Mouse (Mus musculus) testis, postnatal 14 days (tissue): Measurements from ENCODE around the gene Tctex1d4.
A peak's percentile ranks its signal among the peaks of the same experiment; 100 is the strongest.

Experiments
- DNase-seq: peaks from one replicate; pipeline ENCODE4 v3.0.0; 2021; ENCODE audit warnings: low spot score

Gene Tctex1d4

GRCm38 (mm10) chr4:117126675-117127290, at the start of gene Tctex1d4:
TSS of gene Tctex1d4 (plus strand) at chr4:117126794.
- DNase-seq = no peak

DNA sequence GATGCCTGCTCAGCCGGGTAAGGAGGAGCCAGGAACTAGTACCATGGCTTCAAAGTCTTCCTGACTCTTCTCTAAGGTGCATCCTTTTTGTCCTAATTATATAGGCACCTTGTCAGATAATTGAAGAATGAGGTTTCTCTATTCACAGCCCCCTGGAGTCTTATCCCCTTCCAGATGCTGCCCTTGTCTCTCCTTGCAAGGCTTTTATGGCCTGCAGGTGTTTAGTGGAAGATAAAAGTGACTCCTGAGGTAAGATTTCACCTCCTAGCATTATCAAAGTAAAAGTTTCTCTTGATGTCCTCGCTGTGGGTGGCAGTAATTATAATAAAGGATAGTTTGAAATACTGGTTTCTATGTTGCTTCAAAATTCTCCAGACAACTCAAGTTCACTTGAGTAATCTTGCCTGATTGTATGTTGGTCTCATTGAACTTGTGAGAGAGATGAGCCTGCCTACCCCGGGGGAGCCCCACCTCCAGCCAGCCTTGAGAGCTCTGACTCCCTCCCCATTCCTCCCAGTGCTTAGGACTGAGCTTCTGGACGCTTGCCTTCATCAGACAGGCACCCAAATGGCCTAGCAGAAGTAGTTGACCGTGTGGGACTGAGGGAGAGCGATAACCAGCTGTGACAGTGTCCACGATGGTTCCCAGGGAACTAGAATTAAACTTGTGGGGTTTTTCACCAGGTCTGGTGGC, 38.5 kb upstream of the Tctex1d4 start:
- DNase-seq = no peak

- no peak for DNase-seq
These were observed 36.0 kb upstream of the Tctex1d4 start for GRCm38 (mm10) chr4:117090586-117090985.

- no peak for DNase-seq
These were observed 31.8 kb upstream of the Tctex1d4 start for GRCm38 (mm10) chr4:117094626-117095361.

DNA sequence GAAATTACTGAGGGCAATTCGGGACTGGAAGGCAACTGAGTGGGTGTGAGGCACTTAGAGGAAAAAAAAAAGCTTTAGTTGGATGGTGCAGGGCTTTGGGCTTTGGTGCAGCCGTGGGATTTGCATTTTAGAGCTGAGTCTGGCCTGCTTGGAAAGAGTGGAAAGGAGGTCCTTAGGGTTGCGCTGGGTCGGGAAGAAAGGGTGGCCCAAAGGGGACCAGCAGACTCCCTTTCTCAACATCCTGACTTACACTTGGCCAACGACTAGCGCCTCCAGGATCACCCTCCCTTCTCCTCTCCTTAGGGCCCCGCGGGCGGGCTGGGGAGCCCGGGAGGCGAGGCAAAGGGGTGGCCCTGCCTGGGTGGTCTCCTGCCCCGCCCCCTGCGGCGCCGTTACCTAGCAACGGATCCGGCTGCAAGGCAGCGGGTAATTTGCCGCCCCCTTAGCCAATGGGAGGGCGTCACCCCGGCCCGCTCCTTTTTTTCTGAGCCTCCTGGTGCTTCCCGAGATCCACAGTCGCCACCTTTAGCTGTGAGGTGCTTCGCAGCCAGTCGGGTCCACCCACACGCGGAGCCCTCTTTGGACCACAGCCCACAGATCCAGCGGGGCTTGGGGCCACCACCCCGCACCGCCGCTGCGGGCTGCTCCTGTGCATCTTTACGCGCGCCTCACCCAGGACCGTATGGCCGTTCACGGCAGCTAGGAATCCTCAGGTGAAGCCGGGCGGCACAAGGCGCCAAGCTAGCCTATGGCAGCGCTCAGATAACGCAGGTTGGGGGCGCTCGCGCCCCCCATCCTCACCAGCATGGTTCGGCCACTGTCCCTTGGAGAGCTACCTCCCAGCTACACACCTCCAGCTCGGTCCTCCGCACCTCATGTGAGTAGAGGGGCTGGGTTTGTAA, 30.8 kb upstream of the Tctex1d4 start, which contains the start of gene Ptch2:
TSS of gene Ptch2 (plus strand) at position 525 of the 902 bp plus-strand sequence.
- peak; percentile 89 for DNase-seq

- no peak for DNase-seq
These were observed 29.9 kb upstream of the Tctex1d4 start for GRCm38 (mm10) chr4:117096666-117097065.

DNA sequence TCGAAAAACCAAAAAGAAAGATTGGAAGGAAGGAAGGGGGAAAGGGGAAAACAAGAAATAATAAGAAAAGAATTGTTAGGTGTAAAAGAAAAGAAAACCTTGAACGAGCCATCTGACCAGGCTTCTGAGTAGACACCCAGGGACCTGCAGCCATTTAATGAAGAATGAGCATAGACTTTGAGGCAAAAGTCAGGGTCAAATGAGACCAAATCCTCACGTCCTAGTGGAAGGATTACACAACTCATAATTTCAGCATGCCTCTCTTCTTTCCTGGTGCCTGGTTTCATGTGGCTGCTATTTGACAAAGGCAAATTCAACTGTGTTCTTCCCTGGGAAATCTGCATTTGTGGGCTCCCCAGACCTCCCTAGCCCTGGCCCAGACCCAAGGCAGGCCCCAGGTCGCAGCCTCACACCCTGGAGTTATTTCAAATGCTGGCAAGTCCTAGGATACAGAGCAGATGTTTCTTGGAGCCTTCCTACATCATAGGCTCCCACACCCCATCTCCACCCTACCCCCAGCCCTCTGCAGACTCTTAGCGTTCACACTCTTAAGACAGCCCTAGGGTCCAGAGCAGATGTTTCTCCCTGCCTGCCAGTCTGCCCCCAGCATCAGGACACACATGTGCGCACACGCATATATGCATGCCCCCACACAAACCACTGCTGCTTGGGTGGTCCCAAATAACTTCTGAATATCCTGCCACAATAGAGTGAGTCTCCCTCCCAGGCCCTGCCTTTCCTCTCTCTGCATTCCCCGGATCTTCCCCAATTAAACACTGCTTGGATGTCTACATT, 28.4 kb upstream of the Tctex1d4 start:
- DNase-seq = no peak

DNA sequence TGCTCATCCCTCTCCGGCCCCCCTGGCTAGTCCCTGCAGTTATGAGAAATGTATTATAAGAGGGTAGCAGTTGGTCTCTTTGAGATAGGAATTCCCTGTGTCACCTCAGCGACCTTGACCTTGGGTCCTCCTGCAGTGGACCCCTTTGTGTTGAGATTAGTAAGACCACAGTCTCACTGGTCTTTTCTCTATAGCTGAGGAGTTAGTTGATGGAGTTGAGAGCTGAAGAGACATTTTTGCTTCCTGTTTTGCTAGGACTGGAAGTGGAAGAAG, 27.9 kb upstream of the Tctex1d4 start:
- DNase-seq = no peak

DNA sequence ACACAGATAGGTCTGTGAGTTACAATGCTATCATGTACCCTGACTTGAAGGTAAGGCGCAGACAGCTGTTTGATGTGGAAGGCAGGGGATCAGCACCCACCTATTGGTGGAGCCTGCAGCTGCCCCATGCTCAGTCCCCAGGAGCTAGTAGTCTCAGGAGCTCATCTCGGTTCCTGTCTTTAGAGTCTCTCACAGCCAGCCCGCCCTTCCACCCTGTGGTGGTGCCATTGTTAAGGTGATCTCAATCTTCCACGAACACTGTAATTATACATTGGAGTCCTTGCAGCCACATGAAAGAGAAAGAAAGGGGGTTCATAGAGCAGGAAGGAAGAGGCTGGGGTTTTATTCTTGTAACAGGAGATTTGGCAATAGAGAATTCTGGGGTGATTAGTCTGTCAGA, 26.6 kb upstream of the Tctex1d4 start:
- DNase-seq = no peak

GRCm38 (mm10) chr4:117101218-117101617, 25.4 kb upstream of the Tctex1d4 start:
- no peak for DNase-seq

- no peak for DNase-seq
These were observed 21.9 kb upstream of the Tctex1d4 start for GRCm38 (mm10) chr4:117104672-117105071.

GRCm38 (mm10) chr4:117105127-117105526, 21.5 kb upstream of the Tctex1d4 start:
- DNase-seq = peak; percentile 56

GRCm38 (mm10) chr4:117107813-117108523, 18.6 kb upstream of the Tctex1d4 start:
- DNase-seq = no peak

DNA sequence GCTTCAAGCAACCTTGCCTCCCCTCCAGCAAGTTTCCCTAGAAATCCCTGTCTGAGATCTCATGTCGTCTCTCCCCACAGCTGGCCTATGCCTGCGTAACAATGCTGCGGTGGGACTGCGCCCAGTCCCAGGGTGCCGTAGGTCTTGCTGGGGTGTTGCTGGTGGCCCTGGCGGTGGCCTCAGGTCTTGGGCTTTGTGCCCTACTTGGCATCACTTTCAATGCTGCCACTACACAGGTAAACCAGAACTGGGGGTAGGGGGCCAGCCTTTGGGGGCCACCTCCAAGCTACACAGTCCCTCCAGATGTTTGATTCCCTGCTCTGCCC, 18.1 kb upstream of the Tctex1d4 start:
- no peak for DNase-seq

DNA sequence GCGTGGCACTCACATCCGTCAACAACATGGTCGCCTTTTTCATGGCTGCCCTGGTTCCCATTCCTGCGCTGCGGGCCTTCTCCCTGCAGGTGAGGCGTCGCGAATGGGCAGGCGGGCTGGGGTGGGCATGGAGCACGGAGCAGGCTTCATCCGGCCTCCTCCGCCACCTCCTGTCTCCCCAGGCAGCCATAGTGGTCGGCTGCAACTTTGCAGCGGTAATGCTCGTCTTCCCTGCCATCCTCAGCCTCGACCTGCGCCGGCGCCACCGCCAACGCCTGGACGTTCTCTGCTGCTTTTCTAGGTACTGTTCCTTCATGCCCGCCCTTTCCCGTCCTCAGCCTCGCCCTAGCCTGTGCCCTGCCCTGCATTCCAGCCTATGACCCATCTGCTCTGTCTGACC, 17.3 kb upstream of the Tctex1d4 start:
- DNase-seq = no peak

DNA sequence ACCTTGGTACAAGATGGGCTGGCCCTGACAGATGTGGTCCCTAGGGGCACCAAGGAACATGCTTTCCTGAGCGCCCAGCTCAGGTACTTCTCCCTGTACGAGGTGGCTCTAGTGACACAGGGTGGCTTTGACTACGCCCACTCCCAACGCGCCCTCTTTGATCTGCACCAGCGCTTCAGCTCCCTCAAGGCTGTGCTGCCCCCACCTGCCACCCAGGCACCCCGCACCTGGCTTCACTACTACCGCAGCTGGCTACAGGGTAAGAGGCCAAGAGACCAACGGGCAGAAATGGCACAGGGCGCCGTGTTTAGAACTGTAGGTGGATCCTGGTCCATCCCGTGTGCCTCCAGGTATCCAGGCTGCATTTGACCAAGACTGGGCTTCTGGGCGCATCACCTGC, 16.3 kb upstream of the Tctex1d4 start:
- DNase-seq = no peak

GRCm38 (mm10) chr4:117110985-117111384, 15.6 kb upstream of the Tctex1d4 start:
- DNase-seq = no peak

DNA sequence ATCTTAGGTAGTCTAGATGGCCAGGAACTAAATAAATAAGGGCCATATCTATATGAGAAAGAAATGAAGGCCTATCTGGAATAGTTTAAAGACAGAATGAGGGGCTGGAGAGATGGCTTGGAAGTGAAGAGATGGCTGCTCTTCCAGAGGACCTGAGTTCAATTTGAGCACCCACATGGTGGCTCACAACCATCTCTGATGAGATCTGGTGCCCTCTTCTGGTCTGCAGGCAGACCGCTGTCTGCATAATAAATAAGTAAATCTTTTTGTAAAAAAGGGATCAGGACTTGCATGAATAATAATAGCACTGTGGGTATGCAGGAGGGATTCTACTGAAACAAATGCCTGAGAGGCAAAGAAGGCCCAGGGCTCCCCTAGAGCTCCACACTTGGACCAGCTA, 13.4 kb upstream of the Tctex1d4 start:
- no peak for DNase-seq

- DNase-seq = no peak
These were observed 11.0 kb upstream of the Tctex1d4 start for GRCm38 (mm10) chr4:117115592-117115991.

DNA sequence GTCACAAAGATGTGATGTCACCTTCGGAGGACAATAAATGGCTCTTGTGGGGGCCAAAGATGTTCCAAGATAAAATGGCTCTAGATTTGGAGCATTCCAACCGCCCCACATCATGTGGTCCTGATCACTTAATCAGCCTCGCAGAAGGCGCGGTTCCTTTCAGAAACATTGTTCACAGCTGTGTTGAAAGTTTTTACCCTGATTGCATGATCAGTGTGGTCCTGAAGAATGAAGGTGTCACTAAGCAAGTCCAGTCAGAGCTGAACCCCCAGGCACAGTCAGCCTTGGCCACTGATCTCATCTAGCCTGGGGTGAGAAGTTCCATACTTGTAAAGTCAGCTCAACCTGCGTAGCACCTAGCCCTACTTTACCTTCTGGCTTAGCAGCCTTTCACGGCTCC, 8.7 kb upstream of the Tctex1d4 start:
- no peak for DNase-seq

DNA sequence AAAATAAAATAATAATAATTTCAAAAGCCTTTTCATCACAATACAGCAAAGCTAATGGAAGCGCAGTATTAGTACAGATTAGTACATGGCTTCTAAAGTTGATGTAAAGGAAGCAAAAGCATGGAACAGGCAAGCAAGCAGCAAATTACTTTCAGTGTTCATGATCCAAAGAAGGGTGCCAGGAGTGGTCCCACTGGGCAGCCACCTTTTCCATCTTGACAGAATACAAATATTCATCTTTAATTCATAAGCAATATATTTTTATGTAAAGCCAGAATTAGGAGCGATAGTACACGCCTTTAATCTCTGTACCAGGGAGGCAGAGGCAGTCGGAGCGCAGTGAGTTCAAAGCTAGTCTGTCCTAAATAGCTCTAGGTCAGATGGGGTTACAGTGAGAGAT, 7.0 kb upstream of the Tctex1d4 start:
- no peak for DNase-seq
